Mouse (Mus musculus) cerebellum, postnatal 25 days (tissue): ENCODE results near the gene Pde4d.
A peak's percentile ranks its signal among the peaks of the same experiment; 100 is the strongest.

ENCODE experiments used
- DNase-seq, 2 experiments: peaks; one replicate each; pipeline ENCODE4 v3.0.0; 2021; ENCODE audit warnings: mixed read lengths in 2 of 2

Pde4d gene

DNA sequence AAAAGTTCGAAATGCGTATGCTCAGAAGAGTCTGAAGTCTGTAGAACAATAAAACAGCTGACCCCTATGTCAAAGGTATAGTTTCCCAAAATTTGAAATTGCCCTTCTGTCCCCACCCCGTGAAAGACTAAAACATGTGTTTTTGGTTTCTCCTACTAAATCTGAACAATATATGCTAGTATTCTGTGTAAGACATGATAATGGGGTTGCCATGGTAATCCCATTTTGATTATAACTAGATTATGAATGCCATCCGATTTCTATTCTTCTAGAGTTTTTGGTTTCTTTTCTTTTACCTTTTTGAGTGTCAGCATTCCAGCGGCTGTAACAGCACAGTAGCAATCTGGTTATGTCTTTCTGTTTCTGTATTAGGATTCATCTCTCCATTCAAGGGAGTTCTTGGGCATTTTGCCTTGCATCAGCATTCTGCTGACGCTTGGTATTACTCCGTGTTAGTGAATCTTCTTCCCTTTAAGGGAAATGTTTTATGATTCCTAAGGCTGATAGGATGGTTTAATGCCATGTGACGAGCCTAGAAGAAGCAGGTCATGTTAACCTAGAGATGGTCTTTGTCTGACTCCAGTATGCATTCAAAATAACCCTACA, 1142.5 kb downstream of the Pde4d start:
- DNase-seq, result no peak

DNA sequence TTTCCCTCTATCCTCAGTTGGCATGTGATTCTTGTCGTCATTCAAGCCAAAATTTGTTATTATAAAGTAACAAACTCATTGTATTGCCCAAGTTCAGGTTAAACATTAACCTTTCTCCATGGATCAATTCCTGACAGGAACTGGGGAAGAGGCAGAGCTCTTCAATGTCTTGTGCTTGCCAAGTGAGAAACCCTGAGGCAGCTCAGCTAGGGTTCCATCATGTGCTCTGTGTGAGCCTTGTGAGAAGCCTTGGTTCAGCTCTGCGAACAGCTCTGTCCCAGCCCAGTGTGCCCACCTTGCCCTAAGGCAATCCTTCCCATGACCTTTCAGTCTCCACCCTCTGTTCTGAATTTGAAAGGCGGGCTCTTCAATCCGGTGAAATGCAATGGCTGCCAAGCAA, 1150.0 kb downstream of the Pde4d start:
- DNase-seq, result no peak

DNA sequence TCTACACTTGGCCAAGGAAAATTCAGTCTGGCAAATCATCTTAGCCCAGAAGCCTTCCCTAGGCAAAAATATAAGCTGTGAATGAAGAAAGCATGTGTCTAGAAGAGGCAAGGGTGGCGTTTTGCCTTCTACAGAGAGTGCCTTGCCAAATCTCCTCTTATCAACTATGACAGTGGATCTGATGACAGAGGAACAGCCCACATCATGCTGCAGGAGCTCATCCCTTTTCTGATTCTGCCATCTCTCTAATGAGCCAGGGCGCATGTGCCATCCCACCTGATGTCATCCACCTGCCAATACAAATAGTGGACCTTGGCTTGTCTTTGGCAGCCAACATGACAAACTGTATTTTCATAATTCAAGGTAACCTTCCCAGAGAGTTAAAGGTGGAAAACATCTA, 1154.3 kb downstream of the Pde4d start:
- DNase-seq, result no peak

DNA sequence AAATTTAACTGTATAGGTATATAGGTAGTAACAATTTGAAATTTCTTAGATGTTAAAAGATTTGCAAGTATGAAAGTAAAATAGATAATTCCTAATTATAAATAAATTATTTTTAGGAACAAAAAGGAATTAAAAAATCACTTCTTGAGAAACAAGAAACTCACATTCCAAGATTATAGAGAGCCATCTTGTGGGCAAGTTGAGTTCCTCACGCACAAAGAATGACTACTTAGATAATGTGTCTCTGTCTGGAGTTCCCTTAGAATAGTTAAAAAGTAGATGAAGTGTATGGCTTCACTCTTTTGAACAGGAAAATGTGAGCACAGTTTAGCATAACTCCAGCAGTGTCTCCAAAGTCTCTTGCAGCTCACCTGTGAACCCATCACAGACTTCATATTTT, 1155.4 kb downstream of the Pde4d start:
- DNase-seq, result no peak

DNA sequence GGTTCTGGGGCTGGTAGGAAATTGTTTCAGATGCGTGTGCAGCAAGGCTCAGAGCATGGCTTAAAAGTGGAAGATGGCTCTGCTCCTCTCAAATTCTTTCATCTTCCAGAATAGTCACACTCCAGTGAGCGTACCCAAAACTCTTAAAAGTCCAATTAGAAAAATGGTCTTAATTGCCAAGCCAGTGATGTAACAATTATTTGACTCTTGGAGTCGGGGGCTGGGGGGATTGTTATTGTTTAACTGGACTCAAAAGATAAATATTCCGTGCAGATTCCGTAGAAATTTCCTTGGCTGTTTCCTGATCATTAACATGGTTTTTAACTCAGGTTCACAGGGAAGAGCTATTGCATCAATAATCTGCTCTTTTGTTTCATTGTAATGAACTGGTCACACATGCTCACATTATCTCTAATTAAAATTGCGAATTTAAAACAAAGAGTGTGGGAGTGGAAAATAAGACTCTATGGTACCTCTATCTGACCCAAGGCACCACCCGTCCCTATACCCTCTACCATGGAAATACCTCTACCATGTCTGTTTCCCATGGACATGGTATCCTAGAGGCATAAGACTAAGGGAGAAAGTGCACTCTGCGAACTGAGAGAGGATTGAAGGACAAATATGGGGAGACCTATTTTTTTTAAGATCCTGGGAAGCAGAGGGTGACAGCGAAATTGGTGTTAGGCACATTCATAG, 1159.5 kb downstream of the Pde4d start:
- no peak for DNase-seq

DNA sequence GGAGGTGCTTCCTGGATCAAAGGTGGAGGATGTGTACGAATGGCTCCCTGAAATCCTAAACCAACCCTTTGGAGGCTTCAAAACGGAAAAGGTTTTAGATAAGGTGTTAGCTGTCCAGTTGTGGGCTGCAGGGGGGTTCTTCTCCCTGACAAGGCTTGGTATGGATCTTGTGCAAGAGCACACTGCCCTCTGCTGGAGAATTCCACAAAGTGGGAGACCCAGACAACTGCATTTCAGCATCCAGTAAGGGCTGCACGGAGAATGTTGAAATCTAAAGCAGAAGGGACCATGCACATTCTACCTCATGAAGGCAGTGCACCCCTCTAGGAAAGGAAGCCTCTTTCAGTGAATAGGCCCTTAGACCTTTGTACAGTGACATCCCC, 1160.0 kb downstream of the Pde4d start:
- DNase-seq, result peak; percentile 69 to 76

DNA sequence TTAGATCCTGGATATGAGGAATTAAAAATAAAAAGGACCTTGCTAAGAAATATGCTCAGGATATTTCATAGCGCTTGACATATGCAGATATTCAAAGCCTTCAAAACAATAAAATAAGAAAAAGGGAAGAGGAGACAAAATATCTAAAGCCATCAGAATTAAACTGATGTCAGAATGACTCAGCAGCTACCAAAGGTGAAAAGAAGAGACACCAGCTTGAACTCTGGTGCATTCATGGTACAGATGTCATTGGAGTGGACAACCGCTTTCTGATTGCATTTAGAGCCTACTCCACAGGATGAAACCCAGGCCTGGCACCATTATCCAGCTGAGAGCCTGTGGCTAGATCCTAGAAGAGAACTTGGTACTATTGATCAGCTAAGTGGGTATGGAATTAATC, 1161.0 kb downstream of the Pde4d start:
- DNase-seq, result no peak

DNA sequence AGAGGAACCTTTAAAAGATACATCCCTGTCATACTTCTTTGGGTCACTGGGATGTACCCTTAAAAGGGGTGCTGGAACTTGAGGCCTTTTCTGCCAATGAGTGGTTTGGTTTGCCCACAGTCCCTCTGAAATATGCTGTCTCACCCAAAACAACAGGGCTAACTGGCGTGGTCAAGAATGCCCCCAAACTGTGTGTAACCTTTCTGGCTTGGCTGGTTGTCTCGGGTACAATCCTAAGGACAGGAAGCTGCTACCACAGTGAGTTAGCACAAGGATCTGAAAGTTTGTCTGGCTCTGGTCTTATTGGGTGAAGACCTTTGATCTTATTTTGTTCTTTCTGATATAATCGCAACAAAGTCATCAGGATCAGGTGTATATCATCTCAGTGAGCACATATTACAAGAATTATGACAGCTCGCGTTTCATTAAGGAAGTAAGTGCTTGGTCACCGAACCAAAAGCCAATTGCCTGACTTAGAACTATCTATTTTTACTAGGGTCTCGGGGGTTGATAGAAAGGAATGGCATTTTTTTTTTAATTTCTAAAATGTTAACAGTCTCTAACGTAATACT, 1165.6 kb downstream of the Pde4d start:
- no peak for DNase-seq

DNA sequence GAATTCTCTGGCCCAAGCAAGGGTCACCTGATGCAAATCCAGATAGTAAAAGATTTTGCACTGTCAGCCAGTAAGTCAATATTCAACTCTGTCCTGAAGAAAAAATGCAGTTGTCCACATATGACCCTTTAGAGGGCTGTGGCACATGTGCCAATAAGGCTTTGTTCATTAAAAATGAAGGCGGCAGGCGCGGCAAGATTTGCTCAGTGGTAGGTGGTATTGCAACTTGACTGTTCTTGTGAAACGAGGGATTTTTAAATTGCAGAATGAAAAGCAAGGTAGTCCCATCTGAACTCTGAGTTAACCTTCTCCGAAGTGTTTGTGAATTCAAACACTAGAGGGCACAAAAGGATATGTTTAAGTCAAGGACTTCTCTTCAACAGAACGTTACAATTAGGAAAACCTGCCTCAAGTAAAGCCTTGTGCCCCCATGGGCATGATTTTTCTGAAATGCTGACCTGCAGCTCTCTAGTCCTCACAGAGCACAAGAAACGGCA, 1166.1 kb downstream of the Pde4d start:
- DNase-seq, result no peak

DNA sequence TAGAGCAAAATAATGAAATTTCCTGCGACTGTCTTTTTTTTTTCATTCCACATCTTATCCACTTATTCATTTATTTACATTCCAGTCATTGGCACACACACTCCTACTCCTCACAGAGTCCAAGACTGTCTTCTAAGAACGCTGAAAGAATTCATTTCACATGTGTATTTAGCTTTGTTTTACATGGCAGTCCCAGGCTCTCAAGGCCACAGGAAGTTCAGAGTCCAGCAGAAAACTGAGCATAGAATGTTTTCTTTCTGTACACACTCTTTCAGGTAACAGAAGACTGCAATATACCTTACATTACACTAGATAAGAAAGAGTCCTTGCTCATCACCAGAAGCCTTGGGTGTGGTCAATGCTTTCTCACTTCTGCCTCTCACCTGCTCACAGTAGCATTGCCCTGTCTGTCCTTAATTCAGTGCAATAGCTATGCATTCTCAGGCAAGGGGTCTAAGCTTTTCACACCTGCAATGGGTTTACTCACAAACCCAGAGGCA, 1169.5 kb downstream of the Pde4d start:
- DNase-seq, result no peak

DNA sequence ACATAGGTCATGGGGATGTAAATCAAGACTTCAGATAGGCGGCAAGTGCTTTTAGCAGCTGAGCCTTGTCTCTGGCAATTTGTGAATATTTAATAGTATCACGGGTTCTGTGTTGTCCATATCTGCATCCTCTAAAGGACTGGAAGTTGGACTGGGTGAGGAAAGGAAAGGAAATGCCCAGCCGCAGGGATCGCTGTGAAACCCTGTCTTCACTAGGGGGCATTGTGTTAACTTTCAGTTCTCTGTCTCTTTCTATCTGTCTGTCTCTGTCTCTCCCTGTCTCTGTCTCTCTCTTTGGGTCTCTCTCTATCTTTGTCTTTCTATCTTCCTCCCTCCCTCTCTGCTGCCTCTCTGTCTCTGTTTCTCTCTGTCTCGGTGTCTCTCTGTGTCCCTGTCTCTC, 1172.5 kb downstream of the Pde4d start:
- DNase-seq, result no peak

DNA sequence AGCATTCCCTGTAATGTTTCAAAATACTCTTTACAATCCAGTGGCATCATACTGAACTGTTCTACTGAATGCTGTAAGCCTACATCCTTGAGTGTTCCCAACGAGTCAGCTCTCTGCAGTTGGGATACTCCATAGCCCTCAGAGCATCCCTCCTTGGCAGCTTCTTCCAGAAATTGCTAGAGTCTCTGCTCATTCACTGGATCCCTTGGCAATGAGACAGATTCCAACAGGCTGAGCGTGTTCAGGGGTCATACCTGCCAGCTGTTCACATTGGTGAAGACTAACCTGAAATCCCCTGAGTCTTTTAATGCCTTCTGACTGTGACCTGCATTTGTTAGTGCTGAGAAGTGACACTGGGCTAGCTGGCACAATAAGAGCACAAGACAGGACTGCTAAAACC, 1173.5 kb downstream of the Pde4d start:
- peak in 1 of 2 experiments; percentile 35 for DNase-seq

DNA sequence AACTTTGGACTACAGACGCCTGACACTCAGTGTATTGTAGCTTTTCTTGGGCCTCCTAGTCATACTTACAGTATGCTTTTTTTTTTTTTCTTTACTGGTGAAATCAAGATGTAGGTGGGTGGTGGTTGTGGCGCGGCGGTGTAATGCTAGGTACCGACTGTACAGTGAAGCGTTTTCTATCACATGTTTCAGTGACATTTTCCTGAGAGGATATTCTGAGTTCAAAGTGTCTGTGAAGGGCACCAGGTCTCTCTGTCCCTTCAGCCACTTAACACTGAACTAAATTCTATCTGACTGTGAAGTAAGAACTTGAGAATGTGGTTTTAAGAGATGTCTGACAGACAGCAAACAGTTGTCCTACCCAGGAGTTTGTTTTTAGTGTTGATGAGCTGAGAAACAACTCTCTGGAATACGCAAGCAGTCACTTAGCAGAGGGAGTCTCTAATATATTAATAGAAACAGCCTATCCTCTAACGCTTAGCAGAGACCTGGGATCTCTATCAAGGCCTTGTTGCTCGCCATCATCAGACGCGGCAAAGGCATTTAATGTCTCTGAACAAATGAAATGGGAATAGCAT, 1175.1 kb downstream of the Pde4d start:
- no peak for DNase-seq

DNA sequence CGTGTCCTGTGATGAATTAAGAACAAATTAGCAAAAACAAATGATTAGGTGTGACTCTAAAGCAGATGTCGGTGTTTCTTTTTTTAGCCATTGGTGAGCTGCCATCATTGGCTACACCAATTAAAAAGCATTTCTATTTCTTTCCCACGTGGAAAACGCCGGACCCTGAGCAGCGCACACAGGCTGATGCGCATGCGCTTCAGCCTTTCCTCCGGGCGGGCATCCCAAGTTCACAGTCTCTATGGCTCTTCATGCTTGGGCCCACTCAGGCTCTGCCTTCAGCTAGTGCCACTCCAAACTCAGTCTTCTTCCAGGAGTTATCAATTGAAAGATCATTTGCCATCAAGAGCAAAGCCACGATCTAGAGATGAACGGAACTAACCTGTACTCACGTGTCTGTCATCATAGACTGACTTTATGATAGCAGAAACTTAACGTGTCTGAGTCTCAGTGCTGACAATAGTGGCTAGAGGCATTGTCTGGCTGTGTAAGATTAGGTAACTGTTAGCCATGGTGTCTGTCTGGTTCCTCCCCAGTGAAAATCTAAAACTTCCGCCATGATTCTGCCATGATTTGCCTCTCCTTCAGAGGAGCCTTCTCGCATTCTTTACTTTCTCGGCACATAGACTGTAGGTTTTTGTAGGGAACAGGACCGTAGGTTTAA, 1175.8 kb downstream of the Pde4d start:
- DNase-seq, result no peak

DNA sequence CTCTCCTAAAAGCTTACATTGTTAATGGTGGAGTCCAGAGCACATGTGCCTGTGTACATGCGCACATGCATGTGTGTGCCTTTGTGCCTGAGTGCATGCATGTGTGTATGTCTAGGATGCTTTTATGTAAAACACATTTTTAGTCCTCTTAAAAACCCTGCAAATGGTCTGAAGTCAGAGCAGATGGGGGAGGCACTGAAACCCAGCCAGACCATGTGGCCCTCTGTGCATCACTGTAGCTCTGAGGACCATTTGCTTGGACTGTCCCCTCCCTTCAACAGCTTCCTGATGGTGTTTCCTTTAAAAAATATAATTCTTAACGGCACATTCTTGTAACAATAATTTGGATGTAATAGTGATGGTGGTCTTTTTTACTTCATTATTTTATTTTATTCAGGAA, 1177.5 kb downstream of the Pde4d start:
- peak in 1 of 2 experiments; percentile 59 for DNase-seq

DNA sequence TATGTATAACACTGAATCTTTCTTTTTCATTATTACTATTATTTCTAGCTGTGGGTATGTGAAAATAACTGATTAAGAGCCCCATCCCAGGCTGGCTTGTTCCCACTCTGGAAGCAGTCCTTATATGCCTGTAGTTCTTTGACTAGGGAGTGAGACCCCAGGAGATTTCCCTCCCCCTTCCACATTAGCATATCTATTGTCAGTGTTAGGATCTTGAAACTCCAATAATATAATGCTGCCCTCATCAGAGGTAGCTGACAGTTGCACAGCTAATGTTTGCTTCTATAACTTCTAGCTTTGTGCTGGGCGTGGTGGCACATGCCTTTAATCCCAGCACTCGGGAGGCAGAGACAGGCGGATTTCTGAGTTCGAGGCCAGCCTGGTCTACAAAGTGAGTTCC, 1178.9 kb downstream of the Pde4d start:
- no peak for DNase-seq

DNA sequence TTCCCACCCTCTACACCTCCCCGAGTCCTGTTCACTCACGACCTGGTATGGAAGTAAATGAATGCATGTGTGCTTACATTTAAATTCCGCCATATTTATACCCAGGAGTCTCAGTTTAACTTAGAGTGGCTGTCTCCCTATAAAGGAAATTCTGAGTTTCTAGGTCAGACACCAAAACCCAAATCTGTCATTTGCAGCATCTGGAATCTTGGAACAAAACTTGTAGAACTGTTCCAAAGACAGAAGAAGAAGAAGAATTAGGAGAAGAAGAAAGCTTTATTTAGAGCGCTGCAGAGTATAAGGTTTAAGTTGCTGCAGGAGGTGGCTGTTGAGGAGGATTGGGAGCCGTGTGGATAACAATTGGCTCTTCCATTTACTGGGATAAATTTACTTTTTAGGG, 1179.5 kb downstream of the Pde4d start:
- no peak for DNase-seq

DNA sequence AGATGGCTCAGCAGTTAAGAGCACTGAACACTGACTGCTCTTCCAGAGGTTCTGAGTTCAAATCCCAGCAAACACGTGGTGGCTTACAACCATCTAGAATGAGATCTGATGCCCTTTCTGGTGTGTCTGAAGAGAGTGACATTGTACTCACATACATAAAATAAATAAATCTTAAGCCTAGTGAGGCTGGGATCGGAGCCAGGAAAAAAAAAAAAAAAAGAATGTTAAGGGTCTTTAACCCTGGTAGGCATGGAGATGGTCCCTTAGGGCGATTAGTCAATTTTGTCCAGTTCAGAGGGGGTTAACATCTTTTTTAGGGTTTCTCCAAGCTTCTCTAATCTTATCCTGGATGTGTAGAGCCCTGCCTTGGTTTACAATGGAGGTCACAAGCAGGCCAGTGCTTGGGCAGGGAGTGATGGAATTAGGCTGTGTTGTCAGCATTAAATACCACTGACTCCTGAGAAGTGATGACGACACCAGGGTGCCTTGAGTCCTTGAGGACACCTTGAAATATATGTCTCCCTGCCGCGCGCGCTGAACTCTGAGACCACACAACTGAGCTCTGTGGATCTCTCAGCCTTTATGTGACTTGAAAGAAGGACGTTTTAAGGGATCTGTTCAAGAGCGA, 1181.8 kb downstream of the Pde4d start:
- DNase-seq, result no peak

DNA sequence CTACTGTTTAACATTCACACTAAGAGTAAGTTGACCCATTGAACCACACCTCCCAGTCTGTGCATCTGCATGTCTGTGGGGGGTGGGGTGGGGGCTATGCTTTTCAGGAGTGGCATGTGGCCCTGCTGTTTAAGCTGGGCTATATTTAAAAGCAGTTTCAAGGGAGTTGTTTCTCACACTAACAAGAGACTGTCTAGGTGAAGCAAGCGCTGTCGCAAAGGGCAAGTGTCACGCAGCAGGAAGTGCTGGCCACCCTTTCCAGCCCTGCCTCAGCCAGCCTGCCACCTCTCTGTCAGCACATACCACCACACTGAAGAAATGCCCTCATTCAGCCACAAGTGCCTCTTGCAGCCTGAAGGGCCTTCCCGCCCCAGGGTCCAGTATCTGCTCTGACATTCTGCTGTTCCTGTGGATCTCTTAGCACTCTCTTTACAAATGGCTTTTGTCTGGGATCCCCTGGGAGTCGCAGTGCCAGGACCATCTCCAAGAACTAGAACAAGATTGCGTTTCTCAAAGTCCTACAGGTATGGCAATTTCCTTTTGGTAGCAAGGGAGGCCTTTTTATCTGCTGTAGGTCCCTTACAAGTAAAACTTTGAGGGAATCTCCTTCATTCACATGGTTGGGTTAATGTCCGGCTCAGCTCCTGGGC, 1182.8 kb downstream of the Pde4d start:
- DNase-seq, result no peak

DNA sequence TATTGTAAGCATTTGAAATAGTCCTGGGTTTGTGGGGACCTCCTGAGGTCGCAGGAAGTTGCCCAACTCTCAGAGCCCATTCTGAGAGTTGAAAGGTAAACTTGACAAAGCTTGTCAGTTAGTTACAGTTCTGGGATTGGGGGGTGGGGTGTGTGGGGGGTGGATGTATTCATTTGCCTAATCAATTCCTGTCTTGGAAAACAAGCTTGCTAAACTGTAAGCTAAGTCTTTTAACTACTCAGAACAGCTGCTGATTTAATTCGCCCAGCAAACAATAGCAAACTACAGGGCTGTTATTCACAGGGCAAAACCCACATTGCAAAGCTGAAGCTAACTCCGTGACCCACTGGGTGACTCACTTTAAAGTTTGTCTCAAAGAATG, 1183.3 kb downstream of the Pde4d start:
- DNase-seq, result no peak

DNA sequence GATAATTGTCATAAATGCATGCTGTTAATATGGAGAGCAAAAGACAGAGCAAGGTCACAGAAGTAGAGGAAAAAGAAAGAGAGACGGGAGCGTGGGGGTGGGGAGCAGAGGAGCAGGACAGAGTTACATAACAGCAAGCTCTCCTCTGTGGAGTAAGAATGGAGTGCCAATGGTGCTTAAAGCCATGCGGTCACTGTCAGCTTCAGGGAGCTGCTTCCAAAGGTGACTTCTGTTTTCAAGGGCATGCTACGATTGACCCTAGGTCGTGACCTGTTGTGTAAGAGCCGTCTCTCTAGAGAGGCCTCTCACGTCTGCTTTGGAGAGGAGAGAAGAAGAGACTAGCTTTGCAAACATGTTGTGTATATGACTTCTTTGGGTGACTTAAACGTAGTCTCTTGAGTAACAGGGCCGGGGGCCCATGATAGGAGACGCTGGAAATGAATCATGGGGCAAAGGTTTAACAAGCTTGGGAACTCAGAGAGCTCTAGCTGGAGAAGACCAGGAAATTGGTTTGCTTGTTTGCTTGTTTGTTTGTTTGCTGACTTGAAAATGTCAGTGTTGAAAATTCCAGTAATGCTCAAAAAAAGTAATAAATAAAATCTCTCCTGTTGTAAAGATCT, 1186.3 kb downstream of the Pde4d start:
- peak in 1 of 2 experiments; percentile 24 for DNase-seq

DNA sequence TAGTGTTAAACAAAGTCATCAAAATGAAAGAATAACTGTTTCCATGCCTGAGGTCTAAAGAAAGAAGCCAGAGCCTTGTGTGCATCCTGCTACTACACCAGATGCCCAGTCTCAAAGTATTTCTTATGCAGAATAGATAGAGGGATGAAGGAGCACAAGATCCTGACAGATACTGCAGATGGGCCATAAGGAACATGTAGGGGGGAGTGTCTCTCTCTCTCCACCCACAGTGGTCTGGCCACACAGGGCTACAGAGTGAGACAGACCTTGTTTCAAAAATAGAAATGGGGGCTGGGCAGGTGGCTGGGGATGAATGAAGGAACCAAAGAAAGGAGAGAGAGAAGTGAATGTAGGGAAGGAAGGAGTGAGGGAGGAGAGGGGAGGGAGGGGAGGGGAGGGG, 1188.5 kb downstream of the Pde4d start:
- DNase-seq, result no peak
